Mouse (Mus musculus): ENCODE measurements around the gene U2af1l4. TPM values are rescaled to one million over a fixed set of nuclear protein-coding genes. Genes with fewer than 3 reads are reported as not detected.

The U2af1l4 gene
- total and polyA plus RNA-seq, 2 experiments from 2014 or later, result 54.7 to 96.4 TPM

GRCm38 (mm10) chr7:30532931-30533330 lies 30.2 kb upstream of the U2af1l4 start:
- peak; percentile 74 for DNase-seq (ENCODE audit: low spot score)
- H3K4me3 ChIP-seq (ENCODE audit: low read depth, low read length), result peak overlapping the region; percentile 81; the same call in 1 of the 2 replicates
- H3K36me3 ChIP-seq (ENCODE audit: insufficient read depth, low read length), result peaks cover 41% of the 10 kb centered on the region
- H3K4me2 ChIP-seq (ENCODE audit: low read depth, low read length, poor library complexity, severe bottlenecking), result peak overlapping the region; percentile 68
- peaks cover 14% of the 10 kb centered on the region for H3K4me1 ChIP-seq (ENCODE audit: insufficient read depth, low read length)
- H3K9me3 ChIP-seq (ENCODE audit: low read length), result no peaks in the 10 kb centered on the region
- no peak for ATAC-seq (ENCODE audit: low FRiP score)
- no peaks in the 10 kb centered on the region for H3K27me3 ChIP-seq (ENCODE audit: insufficient read depth, low read length)
- H3K27ac ChIP-seq (ENCODE audit: low read depth, low read length), result no peak overlapping the region
- TF ChIP-seq CTCF (IDR thresholded peaks at IDR 0.05), result no peak
- 5% methylated on average over 8 of the region's 8 CpGs for WGBS
- peak overlapping the region; percentile 44; the same call in 1 of the 2 replicates for H3K9ac ChIP-seq (replicated peaks; ENCODE audit: low read length, poor library complexity, severe bottlenecking)

- Histone ChIP-seq H3K36me3 (ENCODE audit: insufficient read depth, low read length) (peaks cover 29% of the 10 kb centered on the region), H3K9ac (replicated peaks; ENCODE audit: low read length, poor library complexity, severe bottlenecking) (peak overlapping the region; percentile 95), H3K27ac (ENCODE audit: low read depth, low read length) (peak overlapping the region; percentile 89), H3K9me3 (ENCODE audit: low read length) (no peaks in the 10 kb centered on the region), H3K4me1 (ENCODE audit: insufficient read depth, low read length) (peaks cover 14% of the 10 kb centered on the region), H3K4me2 (ENCODE audit: low read depth, low read length, poor library complexity, severe bottlenecking) (peak overlapping the region; percentile 68), H3K27me3 (ENCODE audit: insufficient read depth, low read length) (no peaks in the 10 kb centered on the region), H3K4me3 (ENCODE audit: low read depth, low read length) (peak overlapping the region; percentile 81)
- TF ChIP-seq CTCF (IDR thresholded peaks at IDR 0.05), result no peak
- ATAC-seq (ENCODE audit: low FRiP score) (peak; percentile 38), DNase-seq (ENCODE audit: low spot score) (peak; percentile 51)
- WGBS, result under 1% methylated on average over 24 of the region's 26 CpGs
Observed at GRCm38 (mm10) chr7:30533941-30534632, 29.0 kb upstream of the U2af1l4 start.

GRCm38 (mm10) chr7:30534633-30535577 lies 28.2 kb upstream of the U2af1l4 start, which contains the start of gene Arhgap33:
Gene Arhgap33, minus strand, starts transcription at chr7:30535060.
- Histone ChIP-seq H3K4me1 (ENCODE audit: insufficient read depth, low read length) (peaks cover 14% of the 10 kb centered on the region), H3K36me3 (ENCODE audit: insufficient read depth, low read length) (peaks cover 25% of the 10 kb centered on the region), H3K4me2 (ENCODE audit: low read depth, low read length, poor library complexity, severe bottlenecking) (peak within 1 kb of the TSS; percentile 68), H3K9me3 (ENCODE audit: low read length) (no peaks in the 10 kb centered on the region), H3K27ac (ENCODE audit: low read depth, low read length) (peak within 1 kb of the TSS; percentile 89), H3K4me3 (ENCODE audit: low read depth, low read length) (peak within 1 kb of the TSS; percentile 81), H3K27me3 (ENCODE audit: insufficient read depth, low read length) (no peaks in the 10 kb centered on the region), H3K9ac (replicated peaks; ENCODE audit: low read length, poor library complexity, severe bottlenecking) (peak within 1 kb of the TSS; percentile 95)
- ATAC-seq (ENCODE audit: low FRiP score) (peak; percentile 91), DNase-seq (ENCODE audit: low spot score) (peak; percentile 100)
- TF ChIP-seq CTCF (IDR thresholded peaks at IDR 0.05), result no peak
- 1% methylated on average over 38 of the region's 84 CpGs for WGBS

- 94% methylated on average over 7 of the region's 7 CpGs for WGBS
- no peak for ATAC-seq (ENCODE audit: low FRiP score)
- TF ChIP-seq CTCF (IDR thresholded peaks at IDR 0.05), result no peak
Observed at GRCm38 (mm10) chr7:30540572-30540971, 22.5 kb upstream of the U2af1l4 start.

GRCm38 (mm10) chr7:30544327-30544726 lies 18.8 kb upstream of the U2af1l4 start:
- Histone ChIP-seq H3K9me3 (ENCODE audit: low read length) (no peaks in the 10 kb centered on the region), H3K4me3 (ENCODE audit: low read depth, low read length) (no peak overlapping the region), H3K9ac (replicated peaks; ENCODE audit: low read length, poor library complexity, severe bottlenecking) (no peak overlapping the region), H3K36me3 (ENCODE audit: insufficient read depth, low read length) (peaks cover 14% of the 10 kb centered on the region), H3K4me1 (ENCODE audit: insufficient read depth, low read length) (no peaks in the 10 kb centered on the region), H3K4me2 (ENCODE audit: low read depth, low read length, poor library complexity, severe bottlenecking) (no peak overlapping the region), H3K27me3 (ENCODE audit: insufficient read depth, low read length) (no peaks in the 10 kb centered on the region), H3K27ac (ENCODE audit: low read depth, low read length) (no peak overlapping the region)
- 89% methylated on average over 2 of the region's 2 CpGs for WGBS
- TF ChIP-seq CTCF (IDR thresholded peaks at IDR 0.05), result no peak
- DNase-seq (ENCODE audit: low spot score), result no peak
- no peak for ATAC-seq (ENCODE audit: low FRiP score)

More at GRCm38 (mm10) chr7:30540572-30540971, 22.5 kb upstream of the U2af1l4 start:
- Histone ChIP-seq H3K27me3 (ENCODE audit: insufficient read depth, low read length) (no peaks in the 10 kb centered on the region), H3K4me2 (ENCODE audit: low read depth, low read length, poor library complexity, severe bottlenecking) (no peak overlapping the region), H3K9me3 (ENCODE audit: low read length) (no peaks in the 10 kb centered on the region), H3K36me3 (ENCODE audit: insufficient read depth, low read length) (peaks cover 12% of the 10 kb centered on the region; the same call in 1 of the 2 replicates), H3K27ac (ENCODE audit: low read depth, low read length) (no peak overlapping the region), H3K4me1 (ENCODE audit: insufficient read depth, low read length) (no peaks in the 10 kb centered on the region), H3K4me3 (ENCODE audit: low read depth, low read length) (no peak overlapping the region), H3K9ac (replicated peaks; ENCODE audit: low read length, poor library complexity, severe bottlenecking) (0 out of 2 replicates have a peak overlapping the region, but pooled peaks have one; percentile 13)
- no peak for DNase-seq (ENCODE audit: low spot score)

Data from midbrain, postnatal 0 days (tissue).